Mouse (Mus musculus) inflammation-experienced regulatory T-cells, adult 6 months (primary cell): ENCODE results near the gene Setd1a. TPM values are rescaled to one million over a fixed set of nuclear protein-coding genes. Genes with fewer than 3 reads are reported as not detected.
"Not testable (repeated sequence)": the region's sequence is repeated elsewhere in the genome, so short reads cannot be mapped to it uniquely, and the experiment has no call there.

Experiments used
- ATAC-seq: one replicate; pipeline ENCODE4 v1.8.0; 2017
- polyA plus RNA-seq, 3 experiments: library from polyadenylated mRNA; unstranded; fragments of 100-300 nt; shearing (Covaris generic); gene quantifications; one replicate each; pipeline ENCODE4 v1.2.1; 2017

The Setd1a gene
- polyA plus RNA-seq, 3 experiments from 2014 or later = 3.9 to 7.9 (median 6.8) TPM

GRCm38 (mm10) chr7:127766851-127767609 is 9.4 kb upstream of the Setd1a start:
- no peak for ATAC-seq

DNA sequence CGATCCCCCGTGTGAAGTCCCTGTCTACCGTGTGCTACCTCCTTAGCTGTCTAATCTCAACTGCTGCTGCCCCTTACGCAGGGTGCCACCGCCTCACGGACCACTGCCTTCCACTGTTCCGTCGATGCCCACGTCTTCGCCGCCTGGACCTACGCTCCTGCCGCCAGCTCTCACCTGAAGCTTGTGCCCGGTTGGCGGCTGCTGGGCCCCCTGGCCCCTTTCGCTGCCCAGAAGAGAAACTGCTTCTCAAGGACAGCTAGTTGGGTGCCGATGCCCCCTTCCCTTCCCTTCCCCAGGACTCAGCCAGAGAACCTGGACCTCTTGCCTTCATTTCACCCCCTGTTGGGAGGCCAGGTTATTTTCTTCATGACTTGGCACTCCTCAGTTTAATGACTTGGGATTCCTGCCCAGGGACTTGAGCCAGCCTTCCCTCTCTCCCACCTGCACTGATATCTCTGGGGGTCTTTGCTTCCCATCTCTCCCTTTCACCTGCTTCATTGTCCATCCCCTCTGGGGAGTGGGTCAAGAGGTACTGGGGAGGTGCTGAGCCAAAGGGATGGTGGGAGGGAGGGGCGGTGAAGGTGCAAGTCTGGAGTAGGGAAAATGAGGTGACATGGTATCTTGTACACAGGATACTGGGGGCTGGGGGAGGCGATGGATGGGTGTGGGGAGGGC is 8.7 kb upstream of the Setd1a start:
- ATAC-seq = no peak

- ATAC-seq = no peak
These were observed 8.0 kb upstream of the Setd1a start for GRCm38 (mm10) chr7:127768346-127768996.

DNA sequence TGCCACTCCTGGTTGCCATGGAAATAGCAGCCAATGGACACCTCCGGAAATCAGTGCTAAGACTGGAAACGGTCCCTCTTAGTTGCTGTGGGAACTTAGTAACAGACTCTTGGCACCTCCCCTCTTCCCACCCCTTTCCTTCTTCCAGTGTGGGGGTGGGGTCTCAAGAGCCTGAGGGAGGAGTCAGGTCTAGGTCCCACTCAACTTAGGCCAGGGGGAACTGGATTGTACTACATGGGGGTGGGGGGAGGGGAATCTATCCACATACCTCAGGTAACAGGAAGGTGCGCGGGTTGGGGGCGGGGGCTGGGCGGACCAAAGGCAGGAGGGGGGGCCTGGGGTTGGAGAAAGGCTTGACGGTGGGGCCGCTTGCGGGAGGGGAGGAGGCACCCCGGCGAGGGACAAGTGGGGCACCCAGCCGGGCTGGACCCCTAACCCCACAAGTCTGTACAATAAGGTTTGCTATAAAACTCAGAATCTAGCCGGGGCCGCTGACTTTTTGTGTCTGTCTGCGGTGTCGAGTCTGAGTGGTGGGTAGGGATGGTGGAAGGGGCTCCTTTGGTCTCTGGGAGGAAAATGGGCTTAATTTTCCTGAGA is 7.4 kb upstream of the Setd1a start:
- ATAC-seq = peak; percentile 70

GRCm38 (mm10) chr7:127769651-127770038 is 6.8 kb upstream of the Setd1a start, which contains the start of gene Orai3:
Orai3 (plus strand) TSS chr7:127769815.
- ATAC-seq = peak; percentile 30

DNA sequence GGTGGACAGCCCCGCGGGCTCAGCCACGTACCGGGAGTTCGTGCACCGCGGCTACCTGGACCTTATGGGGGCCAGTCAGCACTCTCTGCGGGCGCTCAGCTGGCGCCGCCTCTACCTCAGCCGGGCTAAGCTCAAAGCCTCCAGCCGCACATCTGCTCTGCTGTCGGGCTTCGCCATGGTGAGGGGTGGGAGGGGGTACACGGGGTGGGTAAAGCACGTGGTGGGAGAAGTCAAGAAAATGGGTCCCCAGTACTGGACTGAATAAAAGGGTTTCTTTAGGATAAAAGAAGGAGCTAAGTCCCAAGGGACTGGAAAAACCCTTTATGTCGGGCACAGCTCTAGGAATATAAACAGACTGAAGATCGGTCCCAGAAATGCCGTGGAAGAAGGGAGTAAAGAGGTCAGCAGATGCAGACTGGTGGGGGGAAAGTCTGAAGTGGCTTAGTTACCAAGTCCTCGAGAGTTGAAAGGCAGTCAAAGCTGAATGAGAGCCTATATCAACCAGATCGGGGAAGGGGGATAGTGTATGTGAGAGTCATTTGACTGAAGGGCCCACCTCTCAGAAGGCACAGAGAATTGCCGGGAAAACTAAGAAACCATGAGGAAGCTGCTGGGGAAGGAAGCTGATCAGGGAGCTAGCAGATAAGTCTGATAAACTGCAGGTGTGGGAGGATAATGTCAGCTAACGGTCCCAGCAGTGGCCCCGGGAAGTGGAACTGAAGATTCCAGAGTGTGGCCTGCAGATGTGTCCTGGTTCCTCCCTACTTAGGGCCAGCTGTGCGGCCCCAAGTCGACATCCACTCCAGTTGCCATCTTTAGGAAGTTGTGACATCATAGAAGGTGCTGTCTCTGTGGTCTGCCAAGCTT is 6.2 kb upstream of the Setd1a start:
- ATAC-seq = no peak

DNA sequence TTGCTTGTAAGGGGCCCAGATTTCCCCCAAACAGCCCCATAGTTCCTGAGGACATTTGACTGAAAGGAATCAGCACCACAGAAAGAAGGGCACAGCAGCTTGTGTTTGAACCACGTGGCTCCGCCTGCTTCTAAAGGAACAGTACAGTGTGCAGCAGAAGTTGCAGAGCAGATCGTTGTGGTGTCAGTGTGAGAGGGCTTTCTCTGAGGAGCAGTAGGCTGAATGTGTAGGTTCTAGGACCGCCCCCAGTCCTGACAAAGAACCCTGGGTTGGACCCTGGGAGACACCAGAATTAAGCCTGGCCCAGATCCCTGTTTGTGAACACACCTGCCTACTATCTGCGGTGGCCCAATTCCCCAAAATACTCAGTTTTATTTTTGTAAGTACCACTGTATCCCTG is 5.2 kb upstream of the Setd1a start:
- ATAC-seq = no peak

- no peak for ATAC-seq
These were observed 4.4 kb upstream of the Setd1a start for GRCm38 (mm10) chr7:127772080-127772479.

DNA sequence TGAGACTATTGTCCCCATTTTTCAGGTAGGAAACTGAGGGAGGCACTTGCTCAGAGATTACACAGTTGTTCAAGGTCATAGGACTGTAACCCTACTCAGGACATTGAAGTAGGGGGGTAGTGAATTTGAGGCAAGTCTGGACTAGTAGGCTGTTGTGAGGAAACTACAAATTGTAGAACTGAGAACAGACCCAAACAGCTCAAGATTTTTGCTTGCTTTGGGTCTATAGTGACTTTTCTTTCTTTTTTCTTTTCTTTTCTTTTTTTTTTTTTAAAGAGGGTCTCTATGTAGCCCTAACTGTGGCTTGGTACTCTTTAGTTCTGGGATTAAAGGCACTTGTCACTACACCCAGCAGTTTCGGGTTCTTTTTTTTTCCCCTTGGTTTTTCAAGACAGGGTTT is 3.9 kb upstream of the Setd1a start:
- no peak for ATAC-seq

GRCm38 (mm10) chr7:127773664-127774384 is 2.6 kb upstream of the Setd1a start:
- ATAC-seq = no peak

- not testable (repeated sequence) for ATAC-seq
These were observed 633 bp upstream of the Setd1a start for GRCm38 (mm10) chr7:127775837-127776236.

GRCm38 (mm10) chr7:127776878-127777473 is 506 bp downstream of the Setd1a start:
- ATAC-seq = peak; percentile 96

DNA sequence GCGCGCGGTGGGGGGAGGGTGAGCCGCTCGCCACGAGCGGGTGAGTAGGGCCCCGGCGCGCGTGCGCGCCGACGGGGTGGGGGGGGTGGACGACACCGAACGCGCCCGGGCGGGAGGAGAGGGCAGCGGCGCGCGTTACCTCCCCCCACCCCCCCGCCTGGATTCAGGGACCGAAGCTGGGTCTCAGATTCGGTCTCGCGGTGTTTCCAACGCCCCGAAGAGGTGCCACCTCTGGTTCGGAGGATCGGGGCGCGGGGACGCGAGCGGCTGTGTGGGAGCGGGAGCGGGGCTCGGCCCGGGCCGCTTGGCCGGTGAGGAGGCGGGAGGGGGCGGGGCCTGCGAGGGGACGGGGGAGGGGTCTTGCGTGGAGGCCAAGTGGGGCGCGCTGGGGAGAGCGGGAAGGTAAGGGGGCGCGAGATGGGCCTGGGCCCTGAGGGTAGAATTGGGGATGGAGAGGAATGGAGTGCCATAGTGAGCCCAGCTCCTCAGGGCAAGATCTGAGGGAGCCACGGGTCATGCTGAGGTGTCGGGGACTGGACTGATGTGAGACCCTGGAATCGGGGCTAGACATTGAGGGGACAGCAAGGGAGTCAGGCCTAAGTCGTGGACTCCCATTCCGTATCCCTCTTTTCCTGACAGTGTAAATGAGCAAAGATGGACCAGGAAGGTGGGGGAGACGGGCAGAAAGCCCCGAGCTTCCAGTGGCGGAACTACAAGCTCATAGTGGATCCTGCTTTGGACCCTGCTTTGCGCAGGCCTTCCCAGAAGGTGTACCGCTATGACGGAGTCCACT is 1.2 kb downstream of the Setd1a start:
- ATAC-seq = no peak

GRCm38 (mm10) chr7:127778350-127778749 is 1.9 kb downstream of the Setd1a start:
- ATAC-seq = no peak

GRCm38 (mm10) chr7:127785308-127785707 is 8.8 kb downstream of the Setd1a start, which contains the start of gene Gm49388:
Gm49388 (plus strand) TSS chr7:127785608.
- no peak for ATAC-seq

- no peak for ATAC-seq
These were observed 20.8 kb downstream of the Setd1a start for GRCm38 (mm10) chr7:127797076-127797845.

- ATAC-seq = no peak
These were observed 22.1 kb downstream of the Setd1a start for GRCm38 (mm10) chr7:127798591-127798990.

DNA sequence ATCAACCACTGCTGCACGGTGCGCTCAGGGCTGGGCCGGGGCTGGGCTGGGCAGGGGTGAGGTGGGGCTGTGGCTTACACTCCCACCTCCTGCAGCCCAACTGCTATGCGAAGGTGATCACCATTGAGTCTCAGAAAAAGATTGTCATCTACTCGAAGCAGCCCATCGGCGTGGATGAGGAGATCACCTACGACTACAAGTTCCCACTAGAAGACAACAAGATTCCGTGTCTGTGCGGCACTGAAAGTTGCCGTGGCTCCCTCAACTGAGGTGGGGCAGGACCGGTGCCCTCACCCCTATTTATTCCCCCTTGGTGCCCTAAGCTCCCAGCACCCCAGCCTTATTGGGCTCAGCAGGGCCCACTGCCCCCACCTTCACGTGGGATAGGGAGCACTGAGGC is 22.7 kb downstream of the Setd1a start:
- ATAC-seq = no peak

DNA sequence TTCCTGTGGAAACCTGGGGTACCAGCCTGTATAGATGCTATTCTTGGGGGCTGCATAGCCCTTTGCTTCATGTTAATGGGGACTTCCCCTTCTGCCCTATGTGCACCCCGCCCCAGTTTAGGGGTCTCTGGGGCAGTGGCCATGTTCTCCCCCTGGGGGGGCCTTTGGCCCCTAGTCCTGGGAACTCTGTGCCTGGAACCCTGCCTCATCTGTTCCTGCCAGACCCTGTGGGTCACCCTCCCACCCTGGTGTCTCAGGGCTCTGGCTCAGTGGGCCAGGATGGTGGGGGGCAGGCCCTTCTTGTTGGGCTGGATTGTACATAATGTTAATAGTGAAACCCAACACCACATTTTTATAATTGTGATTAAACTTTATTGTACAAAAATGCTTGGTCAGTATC is 23.3 kb downstream of the Setd1a start:
- ATAC-seq = no peak
